Mouse (Mus musculus): ENCODE results near the gene Nebl. TPM values are rescaled to one million over a fixed set of nuclear protein-coding genes. Genes with fewer than 3 reads are reported as not detected.

The Nebl gene
- total and polyA plus RNA-seq, 3 experiments, result 4.7 to 5.4 TPM; not detected in 1

DNA sequence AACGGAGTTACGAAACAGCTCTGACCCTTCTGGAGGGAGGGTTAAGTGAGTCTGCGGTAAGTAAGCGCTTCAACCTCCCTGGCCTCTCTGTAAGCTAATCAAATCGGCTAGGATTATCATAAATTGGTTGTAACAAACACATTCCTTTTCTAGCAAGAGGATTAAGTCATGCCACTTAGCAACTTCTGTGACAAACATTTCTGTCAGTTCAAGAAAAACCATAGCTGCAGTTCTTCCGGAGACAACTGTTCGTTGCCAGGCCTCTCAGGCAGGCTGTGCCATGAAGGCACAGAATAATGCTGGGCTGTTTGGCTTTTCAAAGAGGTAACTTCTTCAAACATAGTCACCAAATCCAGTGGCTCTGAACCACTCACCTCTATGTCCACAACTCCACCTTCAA is 946 bp upstream of the Nebl start:
- TF ChIP-seq NELFE (IDR thresholded peaks at IDR 0.05; ENCODE audit: low read depth, low read length) (no peak), MYB (IDR thresholded peaks at IDR 0.05; ENCODE audit: low read depth, low read length) (no peak)
- H3K4me3 ChIP-seq (ENCODE audit: control insufficient read depth in 1 of 2, insufficient read depth in 1 of 2, low read depth in 2 of 2, low read length in 2 of 2), result no peak overlapping the region
- H3K27me3 ChIP-seq (ENCODE audit: control insufficient read depth in 1 of 2, insufficient read depth in 2 of 2, low read length in 2 of 2), result no peaks in the 10 kb centered on the region
- H3K27ac ChIP-seq (ENCODE audit: control insufficient read depth, low read depth, low read length), result no peak overlapping the region
- H3K79me2 ChIP-seq (ENCODE audit: control insufficient read depth, insufficient read depth, low read length, poor library complexity), result no peaks in the 10 kb centered on the region
- no peak for DNase-seq (ENCODE audit: low read depth, low spot score)
- H3K4me1 ChIP-seq (ENCODE audit: control insufficient read depth in 1 of 2, insufficient read depth in 2 of 2, low read length in 2 of 2), result no peaks in the 10 kb centered on the region
- no peaks in the 10 kb centered on the region for H3K9me3 ChIP-seq (replicated peaks; ENCODE audit: insufficient read depth, low read length)
- no peak overlapping the region for H3K9ac ChIP-seq (ENCODE audit: control insufficient read depth, low read depth, low read length, poor library complexity, severe bottlenecking)
- H3K36me3 ChIP-seq (ENCODE audit: control insufficient read depth in 1 of 2, insufficient read depth in 2 of 2, low read length in 2 of 2), result no peaks in the 10 kb centered on the region

DNA sequence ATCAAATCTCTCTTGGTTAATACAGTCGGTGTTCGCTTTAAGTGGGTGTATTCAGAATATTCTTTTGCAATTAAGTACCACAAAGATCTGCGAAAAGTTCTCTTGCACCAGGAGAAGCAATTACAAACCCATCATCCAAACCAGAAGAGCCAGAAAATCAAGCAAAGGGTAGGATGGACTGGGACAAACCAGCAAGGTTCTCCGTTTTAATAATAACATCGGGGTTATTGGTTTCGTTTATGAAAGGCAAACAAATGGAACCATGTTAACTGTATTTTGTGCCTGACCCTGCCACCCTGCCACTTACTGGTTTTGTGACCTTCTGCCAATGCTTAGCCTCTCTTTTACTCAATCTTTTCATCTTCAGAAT is 552 bp upstream of the Nebl start:
- H3K27me3 ChIP-seq (ENCODE audit: control insufficient read depth in 1 of 2, insufficient read depth in 2 of 2, low read length in 2 of 2), result no peaks in the 10 kb centered on the region
- H3K4me1 ChIP-seq (ENCODE audit: control insufficient read depth in 1 of 2, insufficient read depth in 2 of 2, low read length in 2 of 2), result no peaks in the 10 kb centered on the region

DNA sequence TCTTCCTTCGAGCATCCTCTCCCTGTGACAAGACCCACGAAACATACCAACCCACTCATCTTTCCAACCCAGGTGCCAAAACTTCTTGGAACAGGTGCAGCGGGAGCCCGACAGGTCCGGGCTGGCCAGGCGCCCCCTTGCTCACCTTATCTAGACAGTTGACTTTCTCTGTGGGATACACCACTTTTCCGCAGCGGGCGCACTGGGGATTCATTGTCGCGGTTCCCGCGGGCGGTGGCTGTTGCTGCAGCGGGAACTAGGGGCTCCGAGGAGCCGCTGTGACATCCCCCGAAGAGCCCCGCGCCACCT is 662 bp downstream of the Nebl start:
- no peaks in the 10 kb centered on the region for H3K9me3 ChIP-seq (replicated peaks; ENCODE audit: insufficient read depth, low read length)
- TF ChIP-seq POLR2AphosphoS5 (IDR thresholded peaks at IDR 0.05; ENCODE audit: borderline replicate concordance, low read depth, low read length) (no peak), SMC3 (IDR thresholded peaks at IDR 0.05; ENCODE audit: low read depth, low read length) (no peak), ZC3H11A (IDR thresholded peaks at IDR 0.05; ENCODE audit: low read depth, low read length) (no peak), CTCF (IDR thresholded peaks at IDR 0.05 in 2 of 3, conservative IDR thresholded peaks at IDR 0.05 in 1 of 3; ENCODE audit: control insufficient read depth in 1 of 3, insufficient read depth in 1 of 3, low read depth in 2 of 3, low read length in 3 of 3, poor library complexity in 1 of 3, severe bottlenecking in 1 of 3) (no peak), BHLHE40 (IDR thresholded peaks at IDR 0.05; ENCODE audit: borderline replicate concordance, low read depth, low read length) (no peak), MEF2A (IDR thresholded peaks at IDR 0.05; ENCODE audit: extremely low read depth, insufficient replicate concordance, low read depth, low read length, poor library complexity, severe bottlenecking) (no peak), RAD21 (IDR thresholded peaks at IDR 0.05; ENCODE audit: low read depth, low read length) (no peak), GATA1 (IDR thresholded peaks at IDR 0.05; ENCODE audit: low read depth, low read length) (no peak), MYB (IDR thresholded peaks at IDR 0.05; ENCODE audit: low read depth, low read length) (no peak), MAX (IDR thresholded peaks at IDR 0.05; ENCODE audit: low read length) (no peak), POLR2A (IDR thresholded peaks at IDR 0.05; ENCODE audit: control insufficient read depth in 1 of 2, insufficient read depth in 1 of 2, low read depth in 1 of 2, low read length in 2 of 2, poor library complexity in 1 of 2) (no peak), UBTF (IDR thresholded peaks at IDR 0.05; ENCODE audit: borderline replicate concordance, insufficient read depth, low read depth, low read length) (no peak), TBP (IDR thresholded peaks at IDR 0.05; ENCODE audit: low read depth, low read length) (no peak), POLR2AphosphoS2 (IDR thresholded peaks at IDR 0.05; ENCODE audit: low read length) (no peak), ZKSCAN1 (IDR thresholded peaks at IDR 0.05; ENCODE audit: low read depth, low read length) (no peak), TCF12 (IDR thresholded peaks at IDR 0.05; ENCODE audit: low read depth, low read length) (no peak), JUND (IDR thresholded peaks at IDR 0.05; ENCODE audit: low read depth, low read length) (no peak), NELFE (IDR thresholded peaks at IDR 0.05; ENCODE audit: low read depth, low read length) (no peak), KAT2A (conservative IDR thresholded peaks at IDR 0.05; ENCODE audit: low read depth, low read length) (no peak), MAFK (IDR thresholded peaks at IDR 0.05; ENCODE audit: borderline replicate concordance, low read depth, low read length) (no peak)
- H3K4me3 ChIP-seq (ENCODE audit: control insufficient read depth in 1 of 2, insufficient read depth in 1 of 2, low read depth in 2 of 2, low read length in 2 of 2), result no peak overlapping the region
- no peaks in the 10 kb centered on the region for H3K36me3 ChIP-seq (ENCODE audit: control insufficient read depth in 1 of 2, insufficient read depth in 2 of 2, low read length in 2 of 2)
- no peaks in the 10 kb centered on the region for H3K4me1 ChIP-seq (ENCODE audit: control insufficient read depth in 1 of 2, insufficient read depth in 2 of 2, low read length in 2 of 2)
- DNase-seq (ENCODE audit: low read depth, low spot score), result no peak
- no peak overlapping the region for H3K9ac ChIP-seq (ENCODE audit: control insufficient read depth, low read depth, low read length, poor library complexity, severe bottlenecking)
- no peaks in the 10 kb centered on the region for H3K79me2 ChIP-seq (ENCODE audit: control insufficient read depth, insufficient read depth, low read length, poor library complexity)
- no peaks in the 10 kb centered on the region for H3K27me3 ChIP-seq (ENCODE audit: control insufficient read depth in 1 of 2, insufficient read depth in 2 of 2, low read length in 2 of 2)
- H3K27ac ChIP-seq (ENCODE audit: control insufficient read depth, low read depth, low read length), result no peak overlapping the region

More for the DNA sequence above, 552 bp upstream of the Nebl start:
- Histone ChIP-seq H3K9ac (ENCODE audit: control insufficient read depth, low read depth, low read length, poor library complexity, severe bottlenecking) (no peak overlapping the region), H3K4me3 (ENCODE audit: control insufficient read depth in 1 of 2, insufficient read depth in 1 of 2, low read depth in 2 of 2, low read length in 2 of 2) (no peak overlapping the region), H3K36me3 (ENCODE audit: control insufficient read depth in 1 of 2, insufficient read depth in 2 of 2, low read length in 2 of 2) (no peaks in the 10 kb centered on the region), H3K79me2 (ENCODE audit: control insufficient read depth, insufficient read depth, low read length, poor library complexity) (no peaks in the 10 kb centered on the region), H3K9me3 (replicated peaks; ENCODE audit: insufficient read depth, low read length) (no peaks in the 10 kb centered on the region), H3K27ac (ENCODE audit: control insufficient read depth, low read depth, low read length) (no peak overlapping the region)
- TF ChIP-seq MYC (IDR thresholded peaks at IDR 0.05; ENCODE audit: low read depth, low read length) (no peak), GATA1 (IDR thresholded peaks at IDR 0.05; ENCODE audit: low read depth, low read length) (no peak), ZC3H11A (IDR thresholded peaks at IDR 0.05; ENCODE audit: low read depth, low read length) (no peak), MAZ (IDR thresholded peaks at IDR 0.05; ENCODE audit: low read depth, low read length) (no peak), GABPA (IDR thresholded peaks at IDR 0.05; ENCODE audit: low read depth, low read length) (no peak), ZMIZ1 (IDR thresholded peaks at IDR 0.05; ENCODE audit: low read depth, low read length) (no peak), KAT2A (conservative IDR thresholded peaks at IDR 0.05; ENCODE audit: low read depth, low read length) (no peak), CTCF (IDR thresholded peaks at IDR 0.05 in 2 of 3, conservative IDR thresholded peaks at IDR 0.05 in 1 of 3; ENCODE audit: control insufficient read depth in 1 of 3, insufficient read depth in 1 of 3, low read depth in 2 of 3, low read length in 3 of 3, poor library complexity in 1 of 3, severe bottlenecking in 1 of 3) (no peak), CHD2 (IDR thresholded peaks at IDR 0.05; ENCODE audit: low read length) (no peak), UBTF (IDR thresholded peaks at IDR 0.05; ENCODE audit: borderline replicate concordance, insufficient read depth, low read depth, low read length) (no peak), USF2 (IDR thresholded peaks at IDR 0.05; ENCODE audit: borderline replicate concordance in 1 of 2, insufficient read depth in 1 of 2, low read depth in 1 of 2, low read length in 2 of 2) (no peak), MAFK (IDR thresholded peaks at IDR 0.05; ENCODE audit: borderline replicate concordance, low read depth, low read length) (no peak), USF1 (IDR thresholded peaks at IDR 0.05; ENCODE audit: low read depth, low read length) (no peak), TCF12 (IDR thresholded peaks at IDR 0.05; ENCODE audit: low read depth, low read length) (no peak), RAD21 (IDR thresholded peaks at IDR 0.05; ENCODE audit: low read depth, low read length) (no peak), JUND (IDR thresholded peaks at IDR 0.05; ENCODE audit: low read depth, low read length) (no peak), MXI1 (IDR thresholded peaks at IDR 0.05; ENCODE audit: low read depth, low read length) (no peak), SMC3 (IDR thresholded peaks at IDR 0.05; ENCODE audit: low read depth, low read length) (no peak), SIN3A (IDR thresholded peaks at IDR 0.05; ENCODE audit: low read length) (no peak)
- DNase-seq (ENCODE audit: low read depth, low spot score), result no peak
